Mouse (Mus musculus): ENCODE measurements at regions not wholly inside any gene's neighbourhood (a gene's known extent, or its start where the extent isn't known, plus 50 kb on each side); places are given as distances from the start of the nearest gene placed in this dataset.

DNA sequence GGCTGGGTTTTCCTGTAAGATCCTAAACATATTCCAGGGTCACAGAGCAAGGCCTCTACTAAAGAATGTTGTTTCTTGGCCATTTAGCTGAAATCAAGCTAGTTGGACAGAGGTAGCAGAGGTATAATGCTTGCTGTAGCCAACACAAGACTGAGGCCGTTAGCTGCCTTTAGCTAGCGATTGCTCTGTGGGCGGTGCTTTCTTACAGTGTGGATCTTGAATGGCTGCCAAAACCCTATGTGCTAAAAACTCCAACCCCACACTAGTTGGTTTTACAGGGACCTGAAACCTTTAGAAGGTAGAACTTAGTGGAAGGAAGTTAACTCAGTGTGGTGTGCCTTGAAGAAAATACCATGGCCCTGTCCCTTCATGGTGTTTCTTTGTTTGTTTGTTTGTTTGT lies 110.9 kb upstream of the Tmc1 start:
- H3K9ac ChIP-seq: no peak overlapping the region

DNA sequence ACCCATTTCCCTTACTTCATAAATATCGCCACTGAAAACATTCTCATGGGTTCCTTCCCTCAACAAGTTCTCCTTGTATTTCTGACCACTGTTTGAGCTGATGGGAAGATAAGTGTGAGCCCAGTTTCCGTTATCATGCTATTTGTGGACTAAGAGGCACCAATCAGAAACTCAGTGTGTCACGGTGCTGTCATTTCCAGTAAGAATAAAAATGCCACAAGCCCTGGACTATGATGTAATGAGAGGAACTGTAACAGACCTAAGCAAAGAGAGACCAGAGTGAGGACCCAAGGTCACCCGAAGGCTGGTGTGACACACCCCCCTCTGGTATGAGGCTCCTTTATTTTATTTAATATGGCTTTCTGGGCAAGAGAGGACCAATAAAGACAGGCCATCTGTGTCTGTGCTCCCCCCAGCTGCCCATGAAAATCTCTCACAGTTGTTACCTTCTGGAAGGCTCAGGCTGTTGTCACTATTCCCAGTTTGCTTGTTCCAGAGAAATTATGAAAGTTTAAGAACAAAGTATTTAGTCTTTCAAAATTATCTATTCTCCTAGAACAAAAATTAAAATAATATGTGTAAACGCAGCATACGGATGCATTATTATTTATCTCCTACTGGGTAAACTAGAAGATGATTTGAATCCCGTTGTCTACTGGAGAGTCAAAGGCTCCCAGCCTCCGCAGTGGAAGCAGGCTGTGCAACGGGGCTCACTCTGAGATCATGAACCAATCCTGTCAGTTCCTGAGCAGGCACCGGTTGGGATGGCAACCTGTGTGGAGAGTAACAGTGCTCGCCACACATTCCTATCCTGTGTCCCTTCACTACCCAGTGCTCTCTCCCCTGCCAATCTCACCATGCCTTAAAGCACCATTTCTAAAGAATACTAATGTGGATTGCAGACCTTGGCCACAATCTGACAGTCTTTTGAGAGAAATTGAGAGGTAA lies 99.9 kb upstream of the Tmc1 start:
- WGBS: 78% methylated on average over 11 of the region's 11 CpGs
- peak; percentile 83 for ATAC-seq
- no peak overlapping the region for H3K4me3 ChIP-seq

More for the DNA sequence above, 110.9 kb upstream of the Tmc1 start:
- no peak for ATAC-seq
- no peak overlapping the region for H3K27ac ChIP-seq
- no peaks in the 10 kb centered on the region for H3K36me3 ChIP-seq (ENCODE audit: poor library complexity, severe bottlenecking)
- no peaks in the 10 kb centered on the region for H3K27me3 ChIP-seq
- no peak overlapping the region for H3K4me3 ChIP-seq
- no peaks in the 10 kb centered on the region for H3K4me1 ChIP-seq
- H3K9me3 ChIP-seq (replicated peaks): no peaks in the 10 kb centered on the region
- 85% methylated on average over 3 of the region's 3 CpGs for WGBS
- H3K4me2 ChIP-seq: no peak overlapping the region

GRCm38 (mm10) chr19:21052771-21053170 lies 98.8 kb upstream of the Tmc1 start:
- no peaks in the 10 kb centered on the region for H3K4me1 ChIP-seq
- no peaks in the 10 kb centered on the region for H3K36me3 ChIP-seq (ENCODE audit: poor library complexity, severe bottlenecking)
- no peak overlapping the region for H3K4me3 ChIP-seq
- H3K9me3 ChIP-seq (replicated peaks): no peaks in the 10 kb centered on the region
- H3K27me3 ChIP-seq: no peaks in the 10 kb centered on the region
- no peak for ATAC-seq
- H3K27ac ChIP-seq: no peak overlapping the region
- 95% methylated on average over 3 of the region's 3 CpGs for WGBS
- H3K9ac ChIP-seq: no peak overlapping the region
- no peak overlapping the region for H3K4me2 ChIP-seq

More for the DNA sequence above, 99.9 kb upstream of the Tmc1 start:
- Histone ChIP-seq H3K4me2 (no peak overlapping the region), H3K4me1 (no peaks in the 10 kb centered on the region), H3K9ac (no peak overlapping the region), H3K36me3 (ENCODE audit: poor library complexity, severe bottlenecking) (no peaks in the 10 kb centered on the region), H3K9me3 (replicated peaks) (no peaks in the 10 kb centered on the region), H3K27me3 (no peaks in the 10 kb centered on the region), H3K27ac (no peak overlapping the region)

GRCm38 (mm10) chr19:21051872-21052271 lies 97.9 kb upstream of the Tmc1 start:
- no peak overlapping the region for H3K4me3 ChIP-seq
- H3K9me3 ChIP-seq (replicated peaks): no peaks in the 10 kb centered on the region
- 81% methylated on average over 4 of the region's 4 CpGs for WGBS
- H3K27me3 ChIP-seq: no peaks in the 10 kb centered on the region
- no peak overlapping the region for H3K4me2 ChIP-seq
- H3K9ac ChIP-seq: no peak overlapping the region
- H3K27ac ChIP-seq: no peak overlapping the region
- H3K36me3 ChIP-seq (ENCODE audit: poor library complexity, severe bottlenecking): no peaks in the 10 kb centered on the region
- ATAC-seq: no peak
- no peaks in the 10 kb centered on the region for H3K4me1 ChIP-seq

DNA sequence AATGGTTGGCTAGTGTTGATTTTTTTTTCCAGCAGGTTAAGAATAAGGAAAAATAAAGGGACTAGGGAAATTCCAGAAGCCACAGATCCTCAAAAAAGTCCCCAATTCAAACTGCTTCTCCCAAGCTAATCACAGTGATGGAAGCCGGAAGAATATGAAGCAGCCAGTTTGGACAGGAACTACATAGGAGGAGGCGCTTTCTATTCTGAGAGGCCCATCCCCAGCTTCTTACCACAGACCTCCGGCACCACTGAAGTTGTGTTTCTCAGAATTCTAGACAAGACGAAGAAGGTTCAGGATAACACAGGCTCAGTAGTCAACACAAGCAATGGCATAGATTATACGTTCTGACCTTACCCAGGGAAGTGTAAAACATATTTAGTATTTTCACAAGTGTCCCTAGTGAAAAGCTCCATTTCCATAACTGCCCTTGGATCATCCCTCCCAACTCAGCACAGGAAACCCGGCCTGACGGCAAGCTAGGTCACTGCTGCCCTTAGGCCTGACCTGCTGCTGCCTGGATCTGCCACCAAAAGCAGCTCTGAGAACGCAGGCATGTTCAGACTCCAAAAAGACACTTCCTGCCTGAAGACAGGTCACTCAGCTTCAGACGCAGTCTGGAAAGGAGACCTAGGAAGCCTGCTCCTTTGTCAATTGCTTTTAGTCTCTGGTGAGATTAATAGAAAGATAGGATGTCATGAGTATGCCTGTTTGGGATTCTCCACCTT lies 97.2 kb upstream of the Tmc1 start:
- no peak overlapping the region for H3K4me3 ChIP-seq
- no peak overlapping the region for H3K27ac ChIP-seq
- no peaks in the 10 kb centered on the region for H3K9me3 ChIP-seq (replicated peaks)
- no peak for ATAC-seq
- 89% methylated on average over 9 of the region's 9 CpGs for WGBS
- no peaks in the 10 kb centered on the region for H3K36me3 ChIP-seq (ENCODE audit: poor library complexity, severe bottlenecking)
- no peak overlapping the region for H3K4me2 ChIP-seq
- H3K9ac ChIP-seq: no peak overlapping the region
- no peaks in the 10 kb centered on the region for H3K27me3 ChIP-seq
- no peaks in the 10 kb centered on the region for H3K4me1 ChIP-seq

GRCm38 (mm10) chr19:21049301-21049700 lies 95.3 kb upstream of the Tmc1 start:
- H3K4me3 ChIP-seq: no peak overlapping the region
- no peak overlapping the region for H3K4me2 ChIP-seq
- H3K9me3 ChIP-seq (replicated peaks): no peaks in the 10 kb centered on the region
- no peaks in the 10 kb centered on the region for H3K27me3 ChIP-seq
- no peaks in the 10 kb centered on the region for H3K36me3 ChIP-seq (ENCODE audit: poor library complexity, severe bottlenecking)
- no peak for ATAC-seq
- H3K9ac ChIP-seq: no peak overlapping the region
- H3K4me1 ChIP-seq: no peaks in the 10 kb centered on the region
- H3K27ac ChIP-seq: no peak overlapping the region

- Histone ChIP-seq H3K36me3 (ENCODE audit: poor library complexity, severe bottlenecking) (no peaks in the 10 kb centered on the region), H3K4me2 (no peak overlapping the region), H3K4me1 (no peaks in the 10 kb centered on the region), H3K27me3 (no peaks in the 10 kb centered on the region), H3K9ac (no peak overlapping the region), H3K4me3 (no peak overlapping the region), H3K9me3 (replicated peaks) (no peaks in the 10 kb centered on the region), H3K27ac (no peak overlapping the region)
- 92% methylated on average over 12 of the region's 12 CpGs for WGBS
- no peak for ATAC-seq
Observed at GRCm38 (mm10) chr19:21045565-21045964, 91.6 kb upstream of the Tmc1 start.

DNA sequence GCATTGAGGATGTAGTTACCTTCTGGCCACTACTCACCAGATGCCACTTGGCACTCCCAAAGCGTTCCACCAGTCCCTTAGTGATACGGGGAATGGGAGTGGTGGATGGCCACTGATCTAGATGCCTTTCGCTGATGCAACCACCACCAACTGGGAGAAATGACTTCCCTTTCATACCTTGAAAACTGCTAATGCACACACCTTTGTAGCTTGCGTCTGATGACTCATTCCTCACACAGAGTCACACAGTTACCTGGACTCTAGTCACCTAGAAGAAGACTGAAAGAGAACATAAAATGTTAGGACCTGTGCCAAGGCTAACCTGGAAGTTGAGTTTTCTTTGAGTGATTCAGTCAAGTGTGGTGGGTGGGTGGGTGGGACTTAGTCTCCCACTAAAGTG lies 90.0 kb upstream of the Tmc1 start:
- no peak for ATAC-seq
- Histone ChIP-seq H3K9ac (no peak overlapping the region), H3K4me2 (no peak overlapping the region), H3K27ac (no peak overlapping the region), H3K4me3 (no peak overlapping the region), H3K9me3 (replicated peaks) (no peaks in the 10 kb centered on the region), H3K36me3 (ENCODE audit: poor library complexity, severe bottlenecking) (no peaks in the 10 kb centered on the region), H3K4me1 (no peaks in the 10 kb centered on the region), H3K27me3 (no peaks in the 10 kb centered on the region)
- 95% methylated on average over 4 of the region's 4 CpGs for WGBS

GRCm38 (mm10) chr19:21042536-21042935 lies 88.5 kb upstream of the Tmc1 start:
- 80% methylated on average over 3 of the region's 3 CpGs for WGBS
- H3K4me1 ChIP-seq: no peaks in the 10 kb centered on the region
- H3K4me2 ChIP-seq: no peak overlapping the region
- H3K4me3 ChIP-seq: no peak overlapping the region
- no peaks in the 10 kb centered on the region for H3K27me3 ChIP-seq
- H3K27ac ChIP-seq: no peak overlapping the region
- no peak overlapping the region for H3K9ac ChIP-seq
- ATAC-seq: no peak
- no peaks in the 10 kb centered on the region for H3K9me3 ChIP-seq (replicated peaks)
- no peaks in the 10 kb centered on the region for H3K36me3 ChIP-seq (ENCODE audit: poor library complexity, severe bottlenecking)

DNA sequence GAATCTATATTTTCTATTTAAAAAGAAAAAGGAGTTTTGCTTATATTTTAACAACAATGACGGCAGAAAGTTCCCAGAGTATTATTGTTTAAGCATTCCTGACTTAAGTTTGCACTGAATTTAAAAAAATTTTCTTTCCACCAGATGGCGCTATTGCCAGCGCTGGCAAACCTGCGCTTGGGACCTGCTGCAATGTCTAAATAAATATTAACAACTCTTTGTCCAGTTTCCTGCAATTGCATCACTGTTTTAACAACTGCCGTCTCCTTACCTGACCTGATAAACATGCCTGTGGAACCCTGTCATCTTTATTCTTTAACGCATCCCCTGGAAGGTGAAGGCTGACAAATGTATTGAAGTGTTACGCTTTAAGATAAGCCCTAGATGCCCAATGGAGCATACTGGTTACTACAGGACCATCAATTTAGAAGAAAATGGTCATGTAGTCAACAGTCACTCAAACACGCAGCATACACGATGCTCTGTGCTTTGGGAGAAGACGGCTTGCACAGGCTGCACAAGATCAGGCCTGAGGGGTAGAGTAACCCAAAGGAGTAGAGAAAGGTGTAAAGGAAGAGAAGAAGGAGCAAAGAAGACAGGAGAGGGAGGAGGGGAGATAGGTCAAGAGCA lies 83.6 kb upstream of the Tmc1 start:
- Histone ChIP-seq H3K36me3 (ENCODE audit: poor library complexity, severe bottlenecking) (no peaks in the 10 kb centered on the region), H3K9me3 (replicated peaks) (no peaks in the 10 kb centered on the region), H3K4me1 (peaks cover 5% of the 10 kb centered on the region; the same call in 1 of the 2 replicates), H3K27me3 (no peaks in the 10 kb centered on the region), H3K9ac (no peak overlapping the region), H3K4me2 (no peak overlapping the region), H3K4me3 (no peak overlapping the region), H3K27ac (no peak overlapping the region)
- peak; percentile 54 for ATAC-seq
- 48% methylated on average over 10 of the region's 10 CpGs for WGBS

- no peaks in the 10 kb centered on the region for H3K27me3 ChIP-seq
- WGBS: 78% methylated on average over 14 of the region's 14 CpGs
- no peak overlapping the region for H3K4me2 ChIP-seq
- H3K9ac ChIP-seq: no peak overlapping the region
- no peak overlapping the region for H3K27ac ChIP-seq
- no peak overlapping the region for H3K4me3 ChIP-seq
- H3K4me1 ChIP-seq: peaks cover 5% of the 10 kb centered on the region; the same call in 1 of the 2 replicates
- no peaks in the 10 kb centered on the region for H3K36me3 ChIP-seq (ENCODE audit: poor library complexity, severe bottlenecking)
- ATAC-seq: peak; percentile 72
- H3K9me3 ChIP-seq (replicated peaks): no peaks in the 10 kb centered on the region
Observed at GRCm38 (mm10) chr19:21036507-21037425, 82.8 kb upstream of the Tmc1 start.
